Mouse (Mus musculus) monocyte, adult 2 months (primary cell): Measurements from ENCODE around the gene Crtac1.

Source experiments
- DNase-seq, 2 experiments: peaks; one replicate each; pipeline ENCODE4 v3.0.0; 2022; ENCODE audit warnings: low spot score in 2 of 2, low read depth in 1 of 2

Gene Crtac1

DNA sequence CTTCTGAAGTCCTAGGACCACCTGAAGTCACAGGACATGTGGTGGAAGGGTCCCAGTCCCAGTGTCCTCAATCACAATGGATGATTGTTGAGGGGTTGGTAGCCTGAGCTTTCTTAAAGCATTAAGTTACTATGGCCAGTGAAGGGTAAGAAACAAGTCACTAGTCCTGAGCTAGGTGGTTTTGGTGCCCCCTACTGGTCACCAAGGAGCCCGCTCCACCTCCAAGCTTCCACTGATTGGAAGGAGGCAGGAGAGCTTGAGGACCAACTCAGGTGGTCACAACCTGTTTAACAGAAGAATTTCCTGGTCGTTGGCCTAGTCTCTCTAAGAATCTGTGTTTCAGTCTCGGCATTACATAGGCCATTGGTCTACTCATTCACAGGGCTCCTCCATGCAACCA is 2.2 kb downstream of the Crtac1 start:
- no peak for DNase-seq

DNA sequence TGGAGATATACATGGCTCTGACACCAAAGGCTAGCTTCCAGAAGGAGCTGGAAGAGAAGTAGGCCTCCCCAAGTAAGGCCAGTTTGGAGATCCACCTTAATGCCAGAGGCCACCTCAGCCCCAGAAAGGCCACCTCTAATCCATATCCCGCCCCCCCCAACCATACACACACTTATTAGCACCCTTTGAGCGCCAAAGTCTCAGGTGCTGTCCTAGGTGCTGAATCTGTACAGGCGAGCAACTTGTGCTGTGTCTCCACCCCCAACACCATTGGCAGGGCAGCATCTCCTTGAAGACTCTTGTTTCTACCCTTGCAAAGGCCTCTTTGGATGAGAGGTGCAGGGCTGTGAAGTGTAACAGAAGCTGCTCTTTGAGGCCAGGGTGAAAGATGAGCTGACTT is 6.4 kb downstream of the Crtac1 start:
- DNase-seq = no peak

DNA sequence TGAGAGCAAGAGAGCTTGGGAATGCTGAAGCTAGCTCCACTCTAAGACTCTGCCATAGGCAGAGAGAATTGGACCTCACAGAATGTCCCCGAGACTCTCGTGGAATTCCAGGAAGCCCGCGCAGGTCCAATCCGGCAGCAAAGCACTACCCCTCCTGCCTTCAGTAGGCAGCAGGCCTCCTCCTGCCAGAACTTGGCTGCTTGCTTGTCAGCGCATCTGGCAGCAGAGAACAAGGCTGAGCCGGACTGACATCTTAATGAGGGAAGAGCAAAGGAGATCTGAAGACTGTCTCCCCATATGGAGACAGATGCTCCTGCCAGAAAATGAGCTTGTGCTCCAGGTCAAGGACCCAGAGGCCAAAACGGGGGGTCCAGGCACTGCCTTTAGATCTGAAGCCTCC is 16.5 kb downstream of the Crtac1 start:
- no peak for DNase-seq

DNA sequence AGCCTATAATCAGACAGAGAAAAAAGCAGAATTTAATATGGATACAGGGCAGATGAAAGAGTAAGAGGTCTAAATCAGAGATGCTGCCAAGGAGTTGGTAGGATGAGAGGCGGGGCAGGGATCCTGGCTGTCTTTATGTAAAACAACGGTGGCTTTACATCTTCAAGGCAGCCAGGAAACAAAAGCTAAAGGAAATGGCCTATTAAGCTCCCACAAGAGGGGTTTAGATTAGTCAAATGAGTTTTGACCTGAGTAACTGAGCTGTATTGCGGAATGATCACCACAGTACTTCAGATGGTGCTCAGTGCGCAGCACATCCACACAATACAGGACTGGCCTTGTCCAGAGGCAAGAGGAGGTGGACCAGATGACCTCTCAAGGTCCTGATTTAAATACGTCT is 21.7 kb downstream of the Crtac1 start:
- no peak for DNase-seq

DNA sequence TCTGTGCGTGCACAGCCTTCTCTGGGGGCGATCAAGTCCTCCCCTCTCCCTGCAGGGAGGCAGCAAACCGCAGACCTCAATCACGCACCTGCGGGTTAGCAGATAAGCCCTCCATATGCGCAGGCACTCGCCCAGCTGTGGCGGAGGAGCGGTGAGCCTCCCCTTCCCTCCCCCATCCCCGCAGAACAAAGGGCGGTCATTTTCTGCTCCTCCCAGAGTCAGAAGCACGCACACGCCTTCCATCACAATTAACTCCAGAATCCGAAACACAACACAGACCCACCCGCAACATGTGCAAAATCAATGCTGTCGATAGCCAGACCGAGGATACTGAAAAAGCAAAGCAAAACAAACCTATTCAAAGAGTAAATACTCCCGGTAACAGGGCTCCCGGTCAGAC is 22.4 kb downstream of the Crtac1 start:
- DNase-seq = no peak

DNA sequence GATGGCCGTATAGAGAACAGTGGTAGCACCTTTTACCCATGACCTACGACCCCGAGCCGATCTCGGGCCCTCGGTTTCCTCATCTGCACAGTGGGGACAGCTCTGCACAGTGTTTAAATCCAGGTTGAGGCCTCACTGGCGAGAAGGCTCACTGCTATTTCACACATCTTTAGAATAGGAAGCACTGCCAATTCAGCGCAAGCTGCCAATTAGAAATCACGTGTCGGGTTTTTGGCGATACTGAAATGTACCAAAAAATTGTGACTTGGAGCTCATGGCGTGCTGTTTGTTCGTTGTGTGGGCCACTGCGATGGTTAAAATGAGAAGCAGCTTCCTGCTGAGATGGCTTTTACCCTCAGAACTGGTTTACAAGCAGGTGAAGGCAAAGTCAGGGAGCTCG is 27.2 kb downstream of the Crtac1 start:
- no peak for DNase-seq

DNA sequence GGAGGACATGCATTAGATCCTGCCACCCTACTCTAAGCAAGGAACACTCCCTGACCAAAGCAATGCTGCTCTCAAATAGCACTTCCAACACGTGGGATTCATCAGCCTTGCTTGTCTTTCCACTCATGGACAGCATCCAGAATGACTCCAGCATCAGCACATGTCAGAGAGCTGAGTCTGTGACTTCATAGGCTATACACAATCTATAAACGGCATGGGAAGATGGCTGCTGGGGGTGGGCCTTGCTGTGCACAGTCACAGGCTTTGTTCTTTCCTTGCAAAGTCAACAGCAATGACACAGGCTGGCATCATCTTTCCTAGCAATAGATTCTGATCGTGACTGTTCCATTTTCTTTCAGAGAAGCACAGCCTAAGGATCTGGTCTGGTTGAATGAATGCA is 31.6 kb downstream of the Crtac1 start:
- DNase-seq = no peak

DNA sequence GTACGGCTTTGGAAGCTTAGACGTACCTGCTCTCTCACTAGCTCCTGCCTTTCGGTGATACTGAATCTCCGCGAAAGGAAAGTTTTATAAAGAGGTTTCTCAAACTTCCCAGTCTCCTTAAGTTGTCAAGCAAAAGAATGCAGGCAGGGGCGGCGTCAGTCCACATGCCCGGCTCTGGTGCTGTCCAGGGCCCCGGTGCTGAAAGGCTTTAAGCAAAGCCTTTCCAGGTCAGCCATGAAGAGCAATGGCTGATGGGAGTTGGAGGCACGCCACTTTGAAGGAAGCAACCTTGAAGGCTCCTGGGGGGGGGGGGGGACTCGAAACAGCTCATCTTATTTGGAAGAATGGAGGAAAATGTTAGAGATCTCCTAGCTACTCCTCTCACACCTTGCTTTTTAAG is 34.3 kb downstream of the Crtac1 start:
- DNase-seq = no peak

DNA sequence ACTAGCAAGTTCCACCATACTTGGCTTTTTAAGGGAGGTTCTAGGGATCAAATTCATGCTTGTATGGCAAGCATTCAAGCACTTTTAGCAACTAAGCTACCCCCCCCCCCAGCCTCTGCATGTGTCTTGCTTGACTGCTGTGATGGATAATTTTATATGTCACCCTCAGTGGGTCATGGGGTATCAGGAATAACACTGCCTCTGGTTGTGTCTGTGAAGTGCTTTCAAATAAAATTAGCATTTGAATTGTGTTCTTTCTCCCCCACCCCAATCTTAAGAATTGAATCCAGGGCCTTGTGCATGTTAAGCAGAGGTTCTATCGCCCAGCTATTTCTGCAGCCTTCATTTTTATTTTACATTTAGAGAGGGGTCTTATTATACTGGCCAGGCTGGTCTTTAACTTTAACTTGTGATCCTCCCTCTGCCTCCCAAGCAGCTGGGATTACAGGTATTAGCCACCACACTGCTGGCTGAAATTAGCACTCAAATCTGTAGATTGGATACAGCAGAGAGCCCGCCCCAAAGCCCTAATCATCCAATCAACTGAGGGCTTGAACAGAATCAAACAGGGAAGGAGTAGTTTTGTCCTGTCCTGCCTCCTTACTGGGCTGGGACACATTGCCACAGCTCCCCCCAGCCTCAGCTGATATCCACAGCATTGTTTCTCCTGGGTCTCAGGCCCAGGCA is 36.6 kb downstream of the Crtac1 start:
- no peak for DNase-seq

DNA sequence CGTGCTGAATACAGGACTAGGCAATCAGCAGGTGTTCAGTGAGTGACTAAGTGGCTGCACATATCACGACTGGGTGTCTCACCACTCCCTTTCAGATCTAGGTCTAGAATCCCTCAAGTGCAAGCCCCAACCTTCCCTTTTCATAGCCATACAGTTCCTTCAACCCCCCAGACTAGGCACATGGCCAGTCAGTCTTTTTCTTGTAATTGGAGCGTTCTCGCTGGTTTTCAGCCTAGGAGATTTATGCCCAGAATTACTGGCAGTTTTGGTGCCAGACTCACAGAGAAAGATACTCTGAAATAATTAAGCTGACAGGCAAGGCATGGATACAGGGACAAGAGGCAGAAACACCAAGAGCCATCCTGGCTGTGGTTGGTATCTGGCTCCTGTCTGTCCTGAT is 37.7 kb downstream of the Crtac1 start:
- no peak for DNase-seq

DNA sequence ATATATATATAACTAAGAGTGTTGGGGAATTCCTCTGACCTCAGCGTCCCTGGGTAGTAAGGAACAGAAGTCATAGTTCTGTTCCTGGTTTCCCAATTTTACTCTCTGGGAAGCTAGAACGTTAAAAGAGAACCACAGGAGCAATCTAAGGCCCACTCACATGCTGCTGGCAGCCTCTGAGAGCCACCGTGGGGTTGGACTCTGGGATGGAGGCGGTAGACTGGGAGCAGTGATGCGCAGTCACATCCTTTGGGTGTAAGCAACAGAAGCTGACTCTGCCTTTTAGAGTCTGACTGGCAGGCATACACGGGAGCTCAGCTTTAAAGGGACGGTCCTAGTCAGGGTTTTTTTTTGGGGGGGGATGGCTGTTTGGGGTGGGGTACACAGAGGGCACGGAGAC is 39.5 kb downstream of the Crtac1 start:
- no peak for DNase-seq

DNA sequence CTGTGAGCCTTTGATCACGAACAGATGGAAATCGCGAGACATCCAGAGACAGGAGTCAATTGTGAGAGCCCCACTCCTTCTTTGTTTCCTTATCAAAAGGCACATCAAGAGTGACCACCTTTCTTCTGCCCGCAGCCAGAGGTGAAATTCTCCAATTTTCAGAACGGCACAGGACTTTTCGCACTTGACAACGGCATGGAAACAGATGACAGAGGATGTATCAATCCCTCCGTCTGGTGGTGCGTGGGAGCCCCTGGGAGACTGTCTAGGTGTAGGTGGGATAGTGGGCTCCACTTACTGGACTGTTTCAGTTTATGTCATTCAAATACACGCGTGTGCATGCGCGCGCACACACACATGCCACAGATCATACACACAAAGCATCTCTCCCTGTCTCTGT is 42.0 kb downstream of the Crtac1 start:
- DNase-seq = no peak

DNA sequence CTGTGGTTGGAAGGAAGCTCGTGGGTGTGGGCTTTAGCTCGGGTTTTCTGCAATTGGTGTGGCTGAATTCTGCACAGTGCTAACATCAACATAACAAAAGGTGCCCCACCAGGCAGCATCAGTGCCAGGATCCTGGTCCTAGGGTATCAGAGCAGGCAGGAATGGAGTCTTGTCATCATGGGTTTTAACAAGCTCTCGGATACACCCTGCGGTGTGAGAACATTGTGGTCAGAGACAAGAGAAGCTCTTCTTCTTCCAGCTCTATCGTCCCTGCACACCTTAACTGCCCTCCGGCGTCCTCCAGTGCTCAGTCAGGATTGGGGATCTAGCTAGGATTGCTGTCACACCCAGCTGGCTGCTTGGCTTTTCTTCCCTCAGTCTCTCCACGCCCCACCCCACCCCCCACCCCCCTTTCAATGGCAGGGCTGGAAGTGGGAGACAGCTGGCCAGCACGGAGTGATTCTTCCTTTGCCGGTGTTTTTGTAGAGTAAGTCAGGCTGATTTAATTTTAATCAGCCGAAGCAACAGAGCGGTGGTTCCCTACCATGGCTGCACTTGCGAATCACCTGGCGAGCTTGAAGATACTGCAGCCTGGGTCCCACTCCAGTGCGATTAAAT is 46.5 kb downstream of the Crtac1 start:
- no peak for DNase-seq

DNA sequence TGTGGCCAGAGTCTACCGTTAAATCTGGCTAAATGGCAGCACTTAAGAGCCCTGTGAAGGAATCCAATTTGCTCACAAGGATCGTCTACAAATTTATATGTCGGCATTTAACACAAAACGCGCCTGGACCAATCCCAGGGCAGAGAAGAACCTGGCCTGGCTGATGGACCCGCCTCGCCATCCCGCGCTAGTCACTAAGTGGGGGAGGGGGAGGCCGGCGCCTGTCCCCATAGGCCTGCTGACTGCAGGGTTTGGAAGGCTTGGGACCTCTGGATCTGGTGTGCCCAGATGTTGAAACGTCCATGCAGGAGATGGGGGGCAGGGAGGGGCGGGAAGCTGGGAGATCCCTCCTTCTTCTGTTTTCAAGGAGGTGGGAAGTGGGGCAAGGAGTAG is 50.6 kb downstream of the Crtac1 start:
- no peak for DNase-seq

DNA sequence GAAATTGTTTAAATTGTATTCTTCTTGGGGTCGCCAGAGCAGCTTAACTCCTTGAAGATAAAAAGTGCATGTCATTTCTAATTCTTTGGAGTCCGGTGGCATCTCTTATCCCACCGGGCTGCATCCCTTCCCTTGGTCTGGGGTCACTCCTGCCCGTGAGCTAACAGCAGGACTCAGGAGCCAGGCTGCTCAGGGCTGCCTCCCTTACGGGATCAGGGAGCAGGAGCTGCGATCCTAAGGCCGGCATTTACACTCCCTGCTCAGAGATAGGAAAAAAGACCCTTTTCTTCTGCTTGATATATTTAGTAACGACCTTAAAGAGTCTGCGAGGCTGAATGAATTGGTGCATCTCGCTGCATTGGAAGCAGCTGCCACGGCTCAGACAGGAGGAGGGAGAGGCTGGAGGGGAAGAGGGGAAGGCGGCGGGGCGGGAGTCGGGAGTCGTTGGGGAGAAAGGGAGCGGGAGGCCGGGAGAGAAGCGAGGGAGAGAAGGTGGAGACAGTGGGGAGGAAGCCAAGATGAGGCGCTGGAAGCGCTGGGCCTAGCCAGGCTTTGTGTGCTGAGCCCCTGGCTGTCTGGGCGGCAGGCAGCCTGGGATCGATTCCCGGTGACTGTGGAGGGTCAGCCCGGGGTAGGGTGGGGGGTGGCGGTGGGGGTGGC is 51.1 kb downstream of the Crtac1 start:
- no peak for DNase-seq

DNA sequence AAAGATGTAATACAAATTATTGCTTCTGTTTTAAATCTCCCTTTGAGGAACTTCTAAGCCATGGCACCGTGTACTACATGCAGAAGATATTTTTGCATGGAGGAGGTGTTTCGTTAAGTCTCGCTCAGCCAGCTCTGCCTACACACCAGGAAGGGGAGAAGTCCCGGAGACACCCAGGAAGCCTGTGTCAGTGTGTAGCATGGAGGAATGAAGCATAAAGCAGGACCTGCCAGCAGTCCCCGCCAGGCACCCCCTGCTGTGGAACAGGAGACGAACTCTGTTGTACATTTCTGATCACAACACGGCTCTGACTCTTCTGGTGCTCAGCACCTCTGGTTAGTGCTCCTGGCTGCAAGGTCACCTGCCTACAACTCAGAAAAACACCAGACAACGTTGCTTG is 51.8 kb downstream of the Crtac1 start:
- DNase-seq = no peak

DNA sequence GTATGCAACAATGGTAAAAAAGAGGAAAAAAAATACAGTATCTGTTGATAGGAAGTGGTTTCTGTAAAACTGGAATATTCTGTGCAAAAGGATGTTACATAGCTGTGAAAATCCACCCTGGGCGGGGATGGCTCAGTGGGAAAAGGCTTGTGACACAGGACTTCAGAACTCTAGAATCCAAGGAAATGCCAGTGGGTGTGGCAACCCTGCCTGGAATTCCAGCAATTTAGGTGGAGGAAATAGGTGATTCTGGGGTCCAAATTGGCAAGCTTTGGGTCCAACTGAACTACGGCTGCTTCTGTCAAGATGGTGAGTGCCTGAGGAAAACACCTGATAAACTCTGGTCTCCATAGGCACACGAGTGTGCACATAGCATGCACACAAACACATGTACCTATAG is 54.4 kb downstream of the Crtac1 start:
- no peak for DNase-seq

DNA sequence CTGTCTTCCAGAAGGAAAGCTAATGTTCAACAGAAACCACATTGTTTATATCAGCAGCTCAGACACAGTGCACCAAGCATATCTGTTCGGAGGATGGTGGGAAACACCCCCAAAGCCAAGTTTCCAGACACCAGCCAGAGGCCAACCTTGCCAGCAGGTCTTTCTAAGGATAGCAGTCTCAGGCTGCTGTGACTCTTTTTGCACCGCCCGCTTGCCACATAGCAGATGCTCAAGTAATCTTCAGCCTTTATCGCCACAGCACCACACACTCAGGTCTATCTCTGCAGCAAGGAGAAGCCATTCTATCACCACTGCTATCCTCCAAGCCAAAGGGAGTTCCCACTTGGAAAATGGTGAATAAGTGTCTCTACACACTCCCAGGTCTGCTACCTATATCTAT is 68.0 kb downstream of the Crtac1 start:
- no peak for DNase-seq

DNA sequence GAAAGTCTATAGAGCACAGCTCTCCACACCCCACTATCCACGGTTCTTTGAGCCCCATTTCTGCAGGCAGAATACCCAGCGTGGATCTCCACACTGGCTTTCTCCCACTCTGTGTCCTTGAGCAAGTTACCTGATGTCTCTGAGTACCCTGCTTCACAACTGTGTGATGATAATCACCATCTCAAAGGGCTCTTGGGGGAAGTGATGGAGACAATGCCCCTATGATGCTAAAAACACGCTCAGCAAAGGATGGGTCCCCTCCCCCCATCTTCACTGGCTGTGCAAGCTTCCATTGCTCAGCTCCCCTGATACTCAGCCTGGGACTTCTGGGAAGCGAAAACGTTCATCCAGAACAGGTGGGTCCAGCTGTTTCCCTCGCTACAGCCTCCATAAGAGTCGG is 73.2 kb downstream of the Crtac1 start:
- no peak for DNase-seq

DNA sequence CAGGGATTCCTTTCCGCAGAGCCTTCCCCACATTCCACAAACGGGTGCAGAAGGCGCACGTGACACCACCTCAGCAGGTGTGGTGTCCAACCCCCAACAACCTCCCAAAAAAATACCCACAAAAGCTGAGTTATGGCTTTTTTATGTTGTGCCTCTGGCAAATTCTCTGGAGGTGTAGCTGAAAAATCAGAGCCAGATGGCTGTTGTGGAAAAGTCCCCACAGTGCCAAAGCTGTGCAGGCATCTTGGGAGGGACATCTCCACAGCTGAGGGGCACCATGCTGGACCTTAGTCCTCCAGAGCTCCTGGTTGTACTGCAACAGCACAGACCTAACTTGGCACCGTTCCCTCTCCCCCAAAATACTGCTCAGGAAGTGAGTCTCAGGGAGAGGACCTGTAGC is 74.7 kb downstream of the Crtac1 start:
- DNase-seq = no peak

DNA sequence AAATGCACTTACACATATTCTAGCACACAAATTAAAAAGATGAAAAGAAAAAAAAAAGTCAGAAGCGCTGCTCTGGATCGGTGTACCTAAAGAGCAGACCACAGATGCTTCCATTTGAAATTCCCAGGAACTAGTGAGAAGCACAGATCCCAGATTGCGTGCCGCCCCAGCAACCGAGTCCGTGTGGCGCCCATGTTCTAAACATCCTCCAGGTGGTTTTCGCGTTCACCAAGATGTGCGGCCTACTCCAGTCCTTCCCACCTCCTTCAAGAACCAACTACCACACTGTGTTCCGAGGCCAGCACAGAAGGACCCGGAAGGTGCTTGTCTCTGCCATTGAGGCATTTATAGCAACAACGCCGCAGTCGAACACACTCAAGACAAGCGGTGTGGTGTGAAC is 76.1 kb downstream of the Crtac1 start:
- DNase-seq = no peak

DNA sequence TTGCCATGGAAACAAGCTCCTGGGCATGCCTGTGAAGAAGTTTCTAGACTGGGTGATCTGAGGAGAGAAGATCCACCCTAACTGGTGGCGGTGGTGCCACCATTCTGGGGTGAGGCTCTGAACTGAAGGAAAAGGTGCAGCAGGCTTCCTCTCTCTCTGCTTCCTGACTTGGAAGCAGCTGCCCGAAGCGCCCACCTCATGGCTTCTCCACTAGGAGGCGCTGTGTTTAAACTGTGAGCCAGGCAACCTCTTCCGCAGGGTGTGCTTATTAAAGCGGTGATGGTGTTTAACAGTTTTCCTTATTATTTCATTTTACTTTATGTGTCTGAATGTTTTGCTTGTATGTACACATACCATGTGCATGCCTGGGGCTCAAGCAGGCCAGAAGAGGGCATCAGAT is 90.4 kb downstream of the Crtac1 start:
- DNase-seq = no peak
